Mouse (Mus musculus) stomach, embryonic 16.5 days (tissue): ENCODE measurements around the gene Zfp866. TPM values are rescaled to one million over a fixed set of nuclear protein-coding genes. Genes with fewer than 3 reads are reported as not detected.

Experiments used
- ATAC-seq: fragments of 200-750 bp; cut with Nextera tagmentation; 2 replicates; pipeline ENCODE4 v1.8.0; 2017; ENCODE audit warnings: moderate number of reproducible peaks, moderate TSS enrichment; ENCODE audit not compliant: insufficient read depth, low FRiP score
- H3K27ac ChIP-seq: fragments of 300-500 bp; sonication (generic); 2 replicates; pipeline ENCODE4 v1.5.1; 2014; ENCODE audit warnings: low read length
- H3K27me3 ChIP-seq: fragments of 300-500 bp; sonication (generic); 2 replicates; pipeline ENCODE4 v1.6.1; 2014; ENCODE audit warnings: low read length, control low read depth, mixed read lengths; ENCODE audit not compliant: control insufficient read depth, insufficient read depth
- H3K36me3 ChIP-seq: fragments of 300-500 bp; sonication (generic); 2 replicates; pipeline ENCODE4 v1.6.1; 2014; ENCODE audit warnings: low read length; ENCODE audit not compliant: control insufficient read depth, insufficient read depth
- H3K4me1 ChIP-seq: fragments of 300-500 bp; sonication (generic); 2 replicates; pipeline ENCODE4 v1.6.1; 2014; ENCODE audit warnings: low read length, control low read depth, mixed read lengths; ENCODE audit not compliant: control insufficient read depth, insufficient read depth
- H3K4me2 ChIP-seq: fragments of 300-500 bp; sonication (generic); 2 replicates; pipeline ENCODE4 v1.6.1; 2014; ENCODE audit warnings: low read depth, low read length, mixed read lengths
- H3K4me3 ChIP-seq: fragments of 300-500 bp; sonication (generic); replicated peaks from 2 replicates; pipeline ENCODE4 v1.5.1; 2014; ENCODE audit warnings: mild to moderate bottlenecking, low read length
- H3K9ac ChIP-seq: fragments of 300-500 bp; sonication (generic); 2 replicates; pipeline ENCODE4 v1.6.1; 2014; ENCODE audit warnings: low read length
- H3K9me3 ChIP-seq: fragments of 300-500 bp; sonication (generic); replicated peaks from 2 replicates; pipeline ENCODE4 v1.6.1; 2016; ENCODE audit warnings: low read length, control low read depth; ENCODE audit not compliant: control insufficient read depth
- WGBS: fragments of 180-500 bp; shearing (Covaris S2); extraction: QIAGEN DNeasy Blood & Tissue Kit; methylation state at CpG from one replicate; pipeline ENCODE4 v1.1.7; 2014; 5-methylcytosine and 5-hydroxymethylcytosine counted together
- polyA plus RNA-seq: library from polyadenylated mRNA; unstranded; fragments of >200 nt; fragmentation: Nextera tagmentation; extraction: Ambion mirVana; gene quantifications from 2 replicates; pipeline ENCODE4 v1.2.1, GENCODE M21; 2015

The Zfp866 gene
- 24.1 and 25.8 TPM in 2 replicates for polyA plus RNA-seq

GRCm38 (mm10) chr8:69790773-69791367 lies at the start of gene Zfp866, which contains the start of gene Atp13a1:
TSS of gene Zfp866 (minus strand) at chr8:69791178.
TSS of gene Atp13a1 (plus strand) at chr8:69791163.
- peak; percentile 94 for ATAC-seq
- under 1% methylated on average over 38 of the region's 38 CpGs for WGBS
- H3K9me3 ChIP-seq, result no peaks in the 10 kb centered on the region
- H3K4me2 ChIP-seq, result peak within 1 kb of the TSS; percentile 83
- peak within 1 kb of the TSS; percentile 98 for H3K9ac ChIP-seq
- H3K4me3 ChIP-seq, result peak within 1 kb of the TSS; percentile 99
- H3K27ac ChIP-seq, result peak within 1 kb of the TSS; percentile 86
- H3K27me3 ChIP-seq, result no peaks in the 10 kb centered on the region
- peaks cover 6% of the 10 kb centered on the region; the same call in 1 of the 2 replicates for H3K36me3 ChIP-seq
- peaks cover 15% of the 10 kb centered on the region for H3K4me1 ChIP-seq

DNA sequence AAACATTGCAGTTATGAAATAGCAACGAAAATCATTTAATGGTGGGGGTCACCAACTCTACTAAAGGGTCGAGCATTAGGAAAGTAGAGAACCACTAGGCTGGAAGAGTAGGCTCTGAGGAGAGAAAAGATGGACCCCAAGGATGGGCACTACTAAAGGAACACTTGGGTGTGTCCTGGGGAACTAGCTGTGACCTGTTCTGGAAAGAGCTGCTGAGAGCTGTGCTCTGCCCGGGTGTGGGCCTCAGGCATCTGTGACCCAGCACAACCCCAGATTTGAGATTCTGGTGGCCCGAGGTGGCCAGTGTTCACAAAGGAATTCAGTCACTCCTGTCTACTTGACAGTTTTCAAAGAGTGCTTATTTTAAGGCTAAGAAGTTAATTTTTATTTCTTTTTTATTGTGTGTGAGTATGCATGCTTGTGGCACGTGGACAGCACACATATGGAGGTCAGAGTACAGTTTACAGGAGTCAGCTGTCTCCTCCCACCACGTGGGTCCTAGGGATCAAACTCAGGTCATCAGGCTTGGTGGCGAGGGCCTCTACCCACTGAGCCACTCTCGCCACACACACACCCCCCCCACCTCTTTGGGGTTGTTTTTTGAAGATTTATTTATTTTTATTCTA lies 46.2 kb upstream of the Zfp866 start:
- Histone ChIP-seq H3K9ac (no peak overlapping the region), H3K4me3 (no peak overlapping the region), H3K36me3 (no peaks in the 10 kb centered on the region), H3K27me3 (0 out of 2 replicates have a peak, but pooled peaks cover 2% of the 10 kb centered on the region), H3K27ac (no peak overlapping the region), H3K4me2 (no peak overlapping the region), H3K9me3 (no peaks in the 10 kb centered on the region), H3K4me1 (peaks cover 5% of the 10 kb centered on the region; the same call in 1 of the 2 replicates)
- ATAC-seq, result no peak
- 54% methylated on average over 8 of the region's 8 CpGs for WGBS

DNA sequence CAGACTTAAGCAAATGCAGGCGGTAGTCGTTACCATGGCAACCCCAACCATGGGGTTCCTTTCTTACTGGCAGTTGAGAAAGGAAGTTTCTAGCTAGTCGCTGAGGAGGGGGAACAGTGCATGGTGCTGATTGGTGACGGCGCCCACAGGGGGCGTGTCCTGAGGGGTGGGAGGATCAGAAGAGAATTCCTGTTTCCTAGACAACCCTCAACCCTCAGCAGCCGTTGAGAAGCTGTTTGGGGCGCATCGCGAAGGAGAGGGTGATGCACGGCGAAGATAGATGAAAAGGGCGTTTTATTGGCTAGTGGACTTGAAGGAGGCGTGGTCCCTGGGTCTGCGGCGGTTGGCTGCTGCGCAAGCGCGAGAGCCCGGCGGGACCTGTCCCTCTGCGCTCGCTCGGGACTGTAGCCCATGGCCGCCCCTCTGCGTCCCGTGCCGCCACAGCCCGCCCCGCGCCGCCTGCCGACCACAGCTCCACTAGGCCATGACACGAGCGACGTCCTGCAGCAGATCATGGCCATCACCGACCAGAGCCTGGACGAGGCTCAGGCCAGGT lies 41.4 kb upstream of the Zfp866 start, which contains the start of gene Pbx4:
Gene Pbx4 (plus strand): TSS at position 194 of the 556 bp plus-strand sequence.
- H3K27me3 ChIP-seq, result 0 out of 2 replicates have a peak, but pooled peaks cover 2% of the 10 kb centered on the region
- H3K9me3 ChIP-seq, result no peaks in the 10 kb centered on the region
- H3K4me3 ChIP-seq, result peak within 1 kb of the TSS; percentile 64
- peak; percentile 94 for ATAC-seq
- peaks cover 5% of the 10 kb centered on the region; the same call in 1 of the 2 replicates for H3K4me1 ChIP-seq
- WGBS, result under 1% methylated on average over 37 of the region's 38 CpGs
- peak within 1 kb of the TSS; percentile 97 for H3K4me2 ChIP-seq
- peak within 1 kb of the TSS; percentile 76 for H3K9ac ChIP-seq
- H3K36me3 ChIP-seq, result no peaks in the 10 kb centered on the region
- no peak within 1 kb of the TSS for H3K27ac ChIP-seq

DNA sequence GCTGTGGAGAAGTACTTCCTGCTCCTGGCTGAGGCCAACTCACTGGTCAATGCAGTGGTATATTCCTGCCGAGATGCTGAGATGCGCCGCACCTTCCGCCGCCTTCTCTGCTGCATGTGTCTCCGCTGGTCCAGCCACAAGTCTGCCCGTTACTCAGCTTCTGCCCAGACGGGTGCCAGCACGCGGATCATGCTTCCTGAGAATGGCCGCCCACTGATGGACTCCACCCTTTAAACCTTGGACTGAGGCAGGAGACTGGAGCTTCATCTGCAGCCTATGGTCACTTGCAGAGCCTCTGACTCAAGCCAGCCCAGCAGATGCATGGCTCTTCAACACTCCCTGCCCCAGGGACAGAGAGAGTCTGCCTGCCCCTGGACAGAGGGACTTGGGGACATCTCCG lies 35.4 kb upstream of the Zfp866 start:
- 92% methylated on average over 12 of the region's 12 CpGs for WGBS
- H3K4me3 ChIP-seq, result no peak overlapping the region
- no peak overlapping the region for H3K9ac ChIP-seq
- no peak overlapping the region for H3K27ac ChIP-seq
- ATAC-seq, result no peak
- H3K4me2 ChIP-seq, result no peak overlapping the region
- no peaks in the 10 kb centered on the region for H3K36me3 ChIP-seq
- no peaks in the 10 kb centered on the region for H3K27me3 ChIP-seq
- H3K9me3 ChIP-seq, result no peaks in the 10 kb centered on the region
- peaks cover 10% of the 10 kb centered on the region; the same call in 1 of the 2 replicates for H3K4me1 ChIP-seq

- H3K4me3 ChIP-seq, result peak within 1 kb of the TSS; percentile 66
- H3K36me3 ChIP-seq, result no peaks in the 10 kb centered on the region
- H3K4me1 ChIP-seq, result peaks cover 10% of the 10 kb centered on the region; the same call in 1 of the 2 replicates
- no peaks in the 10 kb centered on the region for H3K9me3 ChIP-seq
- no peaks in the 10 kb centered on the region for H3K27me3 ChIP-seq
- H3K9ac ChIP-seq, result peak within 1 kb of the TSS; percentile 74
- ATAC-seq, result peak; percentile 81; the same call in 1 of the 2 replicates
- WGBS, result 2% methylated on average over 31 of the region's 35 CpGs
- H3K4me2 ChIP-seq, result peak within 1 kb of the TSS; percentile 86
- peak within 1 kb of the TSS; percentile 51; the same call in 1 of the 2 replicates for H3K27ac ChIP-seq
These were observed 31.6 kb upstream of the Zfp866 start, which contains the start of gene Lpar2 for GRCm38 (mm10) chr8:69822386-69823191. TSS of gene Lpar2 (plus strand) at chr8:69822429.

DNA sequence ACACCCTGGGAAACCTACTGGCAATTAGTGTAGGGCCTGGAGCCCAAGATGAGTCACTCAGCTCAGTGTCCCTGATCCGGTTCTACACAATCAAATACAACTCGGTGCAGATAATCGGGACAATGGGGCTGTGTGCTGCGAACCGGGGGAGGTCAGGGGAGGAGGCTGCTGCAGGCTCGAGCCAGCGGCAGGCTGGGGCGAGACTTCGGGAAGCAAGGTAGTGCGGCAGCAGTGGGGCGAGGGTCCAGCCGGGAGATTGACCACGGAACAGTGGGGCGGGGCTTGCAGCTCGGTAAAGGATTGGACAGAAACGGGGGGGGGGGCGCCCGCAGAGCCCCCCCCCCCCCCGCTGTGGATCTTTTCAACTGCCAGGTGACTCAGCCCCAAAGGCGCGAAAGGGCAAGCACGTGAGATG lies 31.0 kb upstream of the Zfp866 start:
- peak; percentile 61 for ATAC-seq
- peak overlapping the region; percentile 86 for H3K4me2 ChIP-seq
- no peaks in the 10 kb centered on the region for H3K9me3 ChIP-seq
- H3K4me1 ChIP-seq, result peaks cover 10% of the 10 kb centered on the region; the same call in 1 of the 2 replicates
- H3K27ac ChIP-seq, result no peak overlapping the region
- H3K27me3 ChIP-seq, result no peaks in the 10 kb centered on the region
- peak overlapping the region; percentile 74 for H3K9ac ChIP-seq
- H3K36me3 ChIP-seq, result no peaks in the 10 kb centered on the region
- peak overlapping the region; percentile 66 for H3K4me3 ChIP-seq
- 3% methylated on average over 16 of the region's 22 CpGs for WGBS

- no peak overlapping the region for H3K27ac ChIP-seq
- H3K27me3 ChIP-seq, result no peaks in the 10 kb centered on the region
- no peaks in the 10 kb centered on the region for H3K9me3 ChIP-seq
- WGBS, result 81% methylated on average over 9 of the region's 9 CpGs
- ATAC-seq, result no peak
- peaks cover 10% of the 10 kb centered on the region; the same call in 1 of the 2 replicates for H3K4me1 ChIP-seq
- H3K36me3 ChIP-seq, result no peaks in the 10 kb centered on the region
- H3K4me2 ChIP-seq, result no peak overlapping the region
- no peak overlapping the region for H3K4me3 ChIP-seq
- H3K9ac ChIP-seq, result no peak overlapping the region
These were observed 29.5 kb upstream of the Zfp866 start for GRCm38 (mm10) chr8:69820466-69820865.

DNA sequence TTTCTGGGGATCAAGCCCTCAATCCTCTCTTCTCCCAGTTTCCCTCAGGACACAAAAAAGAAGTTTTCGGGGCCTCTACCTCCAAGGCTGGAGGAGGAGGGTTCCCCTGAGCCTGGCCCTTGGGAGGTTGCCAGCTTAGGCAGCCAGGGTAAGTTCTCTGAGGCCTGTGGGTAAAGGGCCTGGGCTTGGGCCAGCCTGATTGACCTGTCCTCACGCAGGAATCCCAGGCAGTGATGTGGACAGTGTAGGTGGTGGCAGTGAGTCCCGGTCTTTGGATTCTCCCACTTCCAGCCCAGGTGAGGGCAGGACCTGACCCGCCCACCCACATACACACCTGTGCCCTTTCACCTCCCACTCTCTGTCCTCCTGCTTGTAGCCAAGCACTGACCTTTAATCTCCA lies 24.4 kb upstream of the Zfp866 start:
- no peaks in the 10 kb centered on the region; the same call in 1 of the 2 replicates for H3K36me3 ChIP-seq
- no peak for ATAC-seq

More for the DNA sequence above, 24.4 kb upstream of the Zfp866 start:
- Histone ChIP-seq H3K4me1 (no peaks in the 10 kb centered on the region), H3K4me2 (no peak overlapping the region), H3K9me3 (no peaks in the 10 kb centered on the region), H3K9ac (no peak overlapping the region), H3K27ac (no peak overlapping the region), H3K27me3 (no peaks in the 10 kb centered on the region), H3K4me3 (no peak overlapping the region)
- 91% methylated on average over 4 of the region's 4 CpGs for WGBS
